Mouse (Mus musculus) megakaryocyte-erythroid progenitor cell, adult 5-6 weeks (primary cell): ENCODE data around the gene 2310057J18Rik. TPM values are rescaled to one million over a fixed set of nuclear protein-coding genes. Genes with fewer than 3 reads are reported as not detected.

Experiments used
- ATAC-seq: replicated peaks from 2 replicates; pipeline ENCODE4 v1.8.0; 2016; ENCODE audit warnings: mild to moderate bottlenecking, inconsistent platforms; ENCODE audit not compliant: severe bottlenecking, poor library complexity, low FRiP score, low TSS enrichment
- total RNA-seq, 2 experiments: library from RNA; stranded (forward) in 1 of 2; stranded (reverse) in 1 of 2; fragments of 200-1000, 215-1000 nt in 1 of 2; fragments of >200 nt in 1 of 2; fragmentation: Nextera tagmentation in 1 of 2; gene quantifications; 2 replicates each; pipeline ENCODE4 v1.2.3; 2014 to 2017

2310057J18Rik gene
- total RNA-seq (2014; fragmentation: Nextera tagmentation) (not detected in 2 replicates), total RNA-seq (2017) (not detected in 2 replicates)

- no peak for ATAC-seq
Observed at GRCm38 (mm10) chr10:28986203-28986602, at the start of gene 2310057J18Rik. TSS of gene 2310057J18Rik (minus strand) at chr10:28986303.

- peak; percentile 90 for ATAC-seq
Observed at GRCm38 (mm10) chr10:29029960-29030359, 43.9 kb upstream of the 2310057J18Rik start.

GRCm38 (mm10) chr10:29019496-29020270, 33.6 kb upstream of the 2310057J18Rik start:
- ATAC-seq: no peak

GRCm38 (mm10) chr10:28997776-28998175, 11.7 kb upstream of the 2310057J18Rik start:
- no peak for ATAC-seq

- no peak for ATAC-seq
Observed at GRCm38 (mm10) chr10:28988990-28989389, 2.9 kb upstream of the 2310057J18Rik start.

- no peak for ATAC-seq
Observed at GRCm38 (mm10) chr10:28968189-28968588, 17.9 kb downstream of the 2310057J18Rik start.

- ATAC-seq: peak; percentile 71; the same call in 1 of the 2 replicates
Observed at GRCm38 (mm10) chr10:28955138-28955537, 31.0 kb downstream of the 2310057J18Rik start.

- no peak for ATAC-seq
Observed at GRCm38 (mm10) chr10:28954515-28954914, 31.6 kb downstream of the 2310057J18Rik start.

Other genes with a start within 250 kb of the 2310057J18Rik start
- gene Soga3, start 157.5 kb upstream of the 2310057J18Rik start, total RNA-seq (2014; fragmentation: Nextera tagmentation): not detected in 2 replicates
- not detected in 2 replicates for gene Soga3, start 157.5 kb upstream of the 2310057J18Rik start, total RNA-seq (2017)
- not detected in 2 replicates for gene Gm49353, start 212.7 kb upstream of the 2310057J18Rik start, total RNA-seq (2014; fragmentation: Nextera tagmentation)
- gene Gm49353, start 212.7 kb upstream of the 2310057J18Rik start, total RNA-seq (2017): not detected in 2 replicates
- not detected in 2 replicates for gene 9330159F19Rik, start 225.3 kb upstream of the 2310057J18Rik start, total RNA-seq (2014; fragmentation: Nextera tagmentation)
- not detected in 2 replicates for gene 9330159F19Rik, start 225.3 kb upstream of the 2310057J18Rik start, total RNA-seq (2017)